Mouse (Mus musculus) forebrain, embryonic 13.5 days (tissue): ENCODE measurements around the gene Podnl1. TPM values are rescaled to one million over a fixed set of nuclear protein-coding genes. Genes with fewer than 3 reads are reported as not detected.

Experiments used
- ATAC-seq: fragments of 200-750 bp; cut with Nextera tagmentation; 2 replicates; pipeline ENCODE4 v1.8.0; 2017
- H3K27ac ChIP-seq: fragments of 300-500 bp; sonication (generic); 2 replicates; pipeline ENCODE4 v1.5.1; 2015; ENCODE audit warnings: inconsistent platforms, mild to moderate bottlenecking, moderate library complexity
- H3K27me3 ChIP-seq: fragments of 300-500 bp; sonication (generic); 2 replicates; pipeline ENCODE4 v1.6.1; 2015; ENCODE audit warnings: mild to moderate bottlenecking, inconsistent platforms
- H3K36me3 ChIP-seq: fragments of 300-500 bp; sonication (generic); 2 replicates; pipeline ENCODE4 v1.6.1; 2015; ENCODE audit warnings: mild to moderate bottlenecking, inconsistent platforms; ENCODE audit not compliant: poor library complexity, severe bottlenecking
- H3K4me1 ChIP-seq: fragments of 300-500 bp; sonication (generic); 2 replicates; pipeline ENCODE4 v1.6.1; 2015; ENCODE audit warnings: inconsistent platforms
- H3K4me2 ChIP-seq: fragments of 300-500 bp; sonication (generic); 2 replicates; pipeline ENCODE4 v1.6.1; 2015; ENCODE audit warnings: inconsistent platforms, mild to moderate bottlenecking, moderate library complexity
- H3K4me3 ChIP-seq: fragments of 300-500 bp; sonication (generic); 2 replicates; pipeline ENCODE4 v1.5.1; 2015; ENCODE audit warnings: mild to moderate bottlenecking, inconsistent platforms
- H3K9ac ChIP-seq: fragments of 300-500 bp; sonication (generic); 2 replicates; pipeline ENCODE4 v1.6.1; 2015; ENCODE audit warnings: mild to moderate bottlenecking, inconsistent platforms
- H3K9me3 ChIP-seq: fragments of 300-500 bp; sonication (generic); replicated peaks from 2 replicates; pipeline ENCODE4 v1.6.1; 2016; ENCODE audit warnings: inconsistent platforms
- WGBS: fragments of 180-500 bp; shearing (Covaris S2); methylation state at CpG from one replicate; pipeline ENCODE4 v1.1.7; 2015; 5-methylcytosine and 5-hydroxymethylcytosine counted together
- microRNA counts: library from miRNA; unstranded; fragments of <30 nt; microRNA quantifications from one replicate; lab custom pipeline; 2016
- microRNA-seq: library from miRNA; unstranded; fragments of <30 nt; microRNA quantifications from one replicate; pipeline ENCODE4, GENCODE M21; 2016
- polyA plus RNA-seq: library from polyadenylated mRNA; unstranded; fragments of >200 nt; fragmentation: Nextera tagmentation; extraction: Ambion mirVana; gene quantifications from 2 replicates; pipeline ENCODE4 v1.2.1, GENCODE M21; 2015

The Podnl1 gene
- polyA plus RNA-seq, 1 experiment from 2014 or later: 0.27 TPM

GRCm38 (mm10) chr8:84173861-84174260 is 48.1 kb downstream of the Podnl1 start:
- no peaks in the 10 kb centered on the region for H3K27me3 ChIP-seq
- no peak for ATAC-seq
- H3K4me3 ChIP-seq: no peak overlapping the region
- H3K9ac ChIP-seq: 0 out of 2 replicates have a peak overlapping the region, but pooled peaks have one; percentile 30
- 87% methylated on average over 6 of the region's 6 CpGs for WGBS
- H3K9me3 ChIP-seq: no peaks in the 10 kb centered on the region
- no peak overlapping the region for H3K27ac ChIP-seq
- H3K36me3 ChIP-seq: peaks cover 82% of the 10 kb centered on the region
- no peak overlapping the region for H3K4me2 ChIP-seq
- peaks cover 19% of the 10 kb centered on the region for H3K4me1 ChIP-seq

GRCm38 (mm10) chr8:84176560-84176959 is 50.8 kb downstream of the Podnl1 start:
- Histone ChIP-seq H3K27me3 (no peaks in the 10 kb centered on the region), H3K27ac (no peak overlapping the region), H3K9me3 (no peaks in the 10 kb centered on the region), H3K9ac (no peak overlapping the region), H3K4me1 (peaks cover 46% of the 10 kb centered on the region), H3K36me3 (peaks cover 70% of the 10 kb centered on the region), H3K4me3 (no peak overlapping the region), H3K4me2 (no peak overlapping the region)
- no peak for ATAC-seq
- WGBS: 61% methylated on average over 3 of the region's 3 CpGs

GRCm38 (mm10) chr8:84177405-84177804 is 51.6 kb downstream of the Podnl1 start:
- peaks cover 61% of the 10 kb centered on the region for H3K36me3 ChIP-seq
- no peak overlapping the region for H3K4me2 ChIP-seq
- peaks cover 55% of the 10 kb centered on the region for H3K4me1 ChIP-seq
- WGBS: 97% methylated on average over 3 of the region's 3 CpGs
- H3K9me3 ChIP-seq: no peaks in the 10 kb centered on the region
- H3K27me3 ChIP-seq: no peaks in the 10 kb centered on the region
- H3K9ac ChIP-seq: no peak overlapping the region
- no peak overlapping the region for H3K4me3 ChIP-seq
- no peak overlapping the region for H3K27ac ChIP-seq
- no peak for ATAC-seq

GRCm38 (mm10) chr8:84178592-84178991 is 52.8 kb downstream of the Podnl1 start:
- Histone ChIP-seq H3K27me3 (no peaks in the 10 kb centered on the region), H3K27ac (no peak overlapping the region), H3K36me3 (peaks cover 50% of the 10 kb centered on the region), H3K4me2 (no peak overlapping the region), H3K9me3 (no peaks in the 10 kb centered on the region), H3K9ac (no peak overlapping the region), H3K4me3 (no peak overlapping the region), H3K4me1 (peaks cover 62% of the 10 kb centered on the region)
- WGBS: 88% methylated on average over 8 of the region's 8 CpGs
- ATAC-seq: no peak

GRCm38 (mm10) chr8:84179946-84180345 is 54.2 kb downstream of the Podnl1 start:
- peaks cover 72% of the 10 kb centered on the region for H3K4me1 ChIP-seq
- H3K36me3 ChIP-seq: peaks cover 36% of the 10 kb centered on the region
- ATAC-seq: peak; percentile 0; the same call in 1 of the 2 replicates
- H3K9ac ChIP-seq: peak overlapping the region; percentile 74
- peak overlapping the region; percentile 89 for H3K4me2 ChIP-seq
- peak overlapping the region; percentile 39 for H3K4me3 ChIP-seq
- WGBS: 0% methylated on average over 4 of the region's 4 CpGs
- no peaks in the 10 kb centered on the region for H3K9me3 ChIP-seq
- peak overlapping the region; percentile 91 for H3K27ac ChIP-seq
- no peaks in the 10 kb centered on the region for H3K27me3 ChIP-seq

- Histone ChIP-seq H3K9me3 (no peaks in the 10 kb centered on the region), H3K27me3 (no peaks in the 10 kb centered on the region), H3K4me2 (peak overlapping the region; percentile 89), H3K36me3 (peaks cover 29% of the 10 kb centered on the region), H3K27ac (peak overlapping the region; percentile 91), H3K4me3 (peak overlapping the region; percentile 39), H3K9ac (peak overlapping the region; percentile 74), H3K4me1 (peaks cover 72% of the 10 kb centered on the region)
- ATAC-seq: peak; percentile 75
- 3% methylated on average over 16 of the region's 16 CpGs for WGBS
Measured at GRCm38 (mm10) chr8:84180530-84181190, 54.9 kb downstream of the Podnl1 start.

MicroRNAs within 50 kb of the gene (microRNA counts, 519-probe panel; counts per million panel counts)
- 3,482 counts per million, percentile 72 among the panel's probes with 10 or more counts for microRNA mmu-miR-181c (lab: Ali Mortazavi, UCI)
- microRNA mmu-miR-709 (lab: Ali Mortazavi, UCI): 1,391 counts per million, percentile 55 among the panel's probes with 10 or more counts

Small RNA genes lying within 50 kb of the gene (microRNA-seq; reads per million reads assigned to microRNA genes)
- gene Gm25110 (not detected), gene Mir181c (15,888 reads per million, percentile 97 among the genes with 10 or more reads in this experiment), gene Mir181d (8,189 reads per million, percentile 95 among the genes with 10 or more reads in this experiment), gene Mir709 (not detected)

Other genes with a start within 250 kb of the Podnl1 start
- gene Adgrl1, start 225.9 kb upstream of the Podnl1 start, polyA plus RNA-seq: 32.8 and 38.5 TPM in 2 replicates
- gene Gm10644, start 170.8 kb upstream of the Podnl1 start, polyA plus RNA-seq: 0.67 and 0.98 TPM in 2 replicates
- 44.0 and 44.9 TPM in 2 replicates for gene Asf1b, start 170.5 kb upstream of the Podnl1 start, polyA plus RNA-seq
- 146 and 148 TPM in 2 replicates for gene Prkaca, start 153.0 kb upstream of the Podnl1 start, polyA plus RNA-seq
- 9.5 and 10.2 TPM in 2 replicates for gene Samd1, start 128.3 kb upstream of the Podnl1 start, polyA plus RNA-seq
- 1.00 and 1.2 TPM in 2 replicates for gene 1700067K01Rik, start 124.5 kb upstream of the Podnl1 start, polyA plus RNA-seq
- 0.37 TPM in 1 of 2 replicates, not detected in the other for gene 2210011C24Rik, start 113.8 kb upstream of the Podnl1 start, polyA plus RNA-seq
- 1.9 and 2.1 TPM in 2 replicates for gene Palm3, start 104.5 kb upstream of the Podnl1 start, polyA plus RNA-seq
- 0.23 and 0.29 TPM in 2 replicates for gene Il27ra, start 83.4 kb upstream of the Podnl1 start, polyA plus RNA-seq
- gene Rln3, start 81.0 kb upstream of the Podnl1 start, polyA plus RNA-seq: not detected in 2 replicates
- 1.1 and 1.5 TPM in 2 replicates for gene Gm10643, start 60.9 kb upstream of the Podnl1 start, polyA plus RNA-seq
- 6.7 and 8.3 TPM in 2 replicates for gene Rfx1, start 59.2 kb upstream of the Podnl1 start, polyA plus RNA-seq
- 17.0 and 19.2 TPM in 2 replicates for gene Dcaf15, start 21.2 kb upstream of the Podnl1 start, polyA plus RNA-seq
- 18.6 and 24.1 TPM in 2 replicates for gene Cc2d1a, start 21.9 kb downstream of the Podnl1 start, polyA plus RNA-seq
- 2.2 and 2.3 TPM in 2 replicates for gene 4930432K21Rik, start 22.0 kb downstream of the Podnl1 start, polyA plus RNA-seq
- gene Nanos3, start 59.2 kb downstream of the Podnl1 start, polyA plus RNA-seq: 4.7 and 6.5 TPM in 2 replicates
- 43.1 and 44.0 TPM in 2 replicates for gene Zswim4, start 111.1 kb downstream of the Podnl1 start, polyA plus RNA-seq
- 294 and 310 TPM in 2 replicates for gene D8Ertd738e, start 123.7 kb downstream of the Podnl1 start, polyA plus RNA-seq
- 57.3 and 64.1 TPM in 2 replicates for gene Mri1, start 131.3 kb downstream of the Podnl1 start, polyA plus RNA-seq
- 26.8 and 28.9 TPM in 2 replicates for gene Ccdc130, start 144.4 kb downstream of the Podnl1 start, polyA plus RNA-seq